Mouse (Mus musculus) kidney, adult 2 months (tissue): ENCODE results near the gene Ercc2.

Experiments
- CTCF ChIP-seq: fragments of 200-500 bp; conservative IDR thresholded peaks from 2 replicates; pipeline ENCODE4 v1.5.1; 2011; ENCODE audit warnings: low read depth, mild to moderate bottlenecking, control low read depth, low read length, moderate library complexity, mixed read lengths; ENCODE audit not compliant: insufficient read depth, insufficient read length
- POLR2A ChIP-seq: fragments of 200-500 bp; IDR thresholded peaks from one replicate; pipeline ENCODE4 v1.6.1; 2011; ENCODE audit warnings: low read depth, low read length, control low read depth

DNA sequence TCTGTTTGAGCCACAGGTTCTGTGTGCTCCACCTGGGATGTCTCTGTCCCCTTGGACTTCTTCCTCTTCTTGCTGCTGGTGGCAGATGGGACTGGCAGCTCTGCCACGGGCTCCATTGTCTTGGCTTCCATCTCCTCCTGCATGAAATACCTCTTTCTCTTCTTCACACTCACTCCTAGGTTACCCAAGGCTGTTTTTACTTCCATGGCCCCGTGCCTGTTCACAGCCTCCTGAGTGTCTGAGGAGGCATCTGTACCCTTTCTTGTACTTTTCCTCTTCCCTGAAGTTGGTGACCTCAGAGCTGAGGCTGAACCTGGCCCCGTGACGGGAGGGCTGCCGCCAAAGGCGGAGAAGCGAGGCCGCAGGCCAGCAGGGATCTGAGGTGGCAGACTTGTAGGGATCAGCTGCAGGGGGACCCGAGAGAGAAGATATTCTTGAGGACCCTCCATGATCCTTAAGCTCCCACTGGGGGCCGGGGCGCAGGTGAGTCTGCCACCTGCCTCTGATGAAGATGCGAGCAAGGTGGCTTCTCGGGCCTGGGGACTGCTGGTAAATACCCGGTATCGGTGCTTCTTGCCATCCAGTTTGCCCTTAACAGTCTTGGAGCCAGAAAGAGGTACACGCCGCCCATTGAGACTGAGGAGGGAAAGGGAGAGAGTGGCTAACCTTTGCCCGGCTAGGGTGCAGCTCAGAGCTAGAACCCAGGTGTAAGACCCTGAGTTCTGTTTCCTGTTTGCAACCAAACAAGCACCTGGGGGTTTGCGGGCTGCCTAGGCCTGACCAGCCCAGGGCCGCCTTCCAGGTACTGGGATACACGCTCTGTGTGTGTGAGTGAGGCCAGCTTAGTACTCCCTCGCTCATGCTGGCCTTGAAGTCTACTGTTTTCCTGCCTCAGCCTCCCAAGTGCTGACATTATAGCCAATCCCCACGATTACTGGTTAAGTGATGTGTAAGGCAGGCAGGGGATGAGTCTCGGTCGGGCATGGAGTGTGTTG is 24.1 kb upstream of the Ercc2 start:
- TF ChIP-seq CTCF (no peak), POLR2A (no peak)
